Mouse (Mus musculus) frontal cortex, postnatal 14 days (tissue): ENCODE results near the gene Srl.
"Not testable (repeated sequence)": the region's sequence is repeated elsewhere in the genome, so short reads cannot be mapped to it uniquely, and the experiment has no call there.

ENCODE experiments used
- DNase-seq, 2 experiments: peaks; one replicate each; pipeline ENCODE4 v3.0.0; 2022; ENCODE audit warnings: low spot score in 2 of 2

Gene Srl

GRCm38 (mm10) chr16:4552829-4553550 lies 11.4 kb upstream of the Srl start:
- no peak for DNase-seq

GRCm38 (mm10) chr16:4551885-4552284 lies 10.3 kb upstream of the Srl start:
- no peak for DNase-seq

- DNase-seq, result peak in 1 of 2 experiments; percentile 40
Observed at GRCm38 (mm10) chr16:4551056-4551455, 9.4 kb upstream of the Srl start.

- no peak for DNase-seq
Observed at GRCm38 (mm10) chr16:4548953-4549688, 7.5 kb upstream of the Srl start.

- no peak for DNase-seq
Observed at GRCm38 (mm10) chr16:4547611-4548010, 6.0 kb upstream of the Srl start.

GRCm38 (mm10) chr16:4546838-4547237 lies 5.2 kb upstream of the Srl start:
- no peak for DNase-seq

GRCm38 (mm10) chr16:4544845-4545244 lies 3.2 kb upstream of the Srl start:
- no peak for DNase-seq

GRCm38 (mm10) chr16:4543266-4543665 lies 1.6 kb upstream of the Srl start:
- no peak for DNase-seq

- DNase-seq, result no peak
Observed at GRCm38 (mm10) chr16:4542236-4542774, 689 bp upstream of the Srl start.

- DNase-seq, result no peak
Observed at GRCm38 (mm10) chr16:4541033-4541432, 583 bp downstream of the Srl start.

- DNase-seq, result no peak
Observed at GRCm38 (mm10) chr16:4540064-4540775, 1.4 kb downstream of the Srl start.

- DNase-seq, result no peak
Observed at GRCm38 (mm10) chr16:4539521-4539920, 2.1 kb downstream of the Srl start.

- DNase-seq, result no peak
Observed at GRCm38 (mm10) chr16:4537616-4538358, 3.8 kb downstream of the Srl start.

GRCm38 (mm10) chr16:4527373-4527772 lies 14.2 kb downstream of the Srl start:
- DNase-seq, result not testable (repeated sequence)

- DNase-seq, result no peak
Observed at GRCm38 (mm10) chr16:4523313-4524004, 18.2 kb downstream of the Srl start.

GRCm38 (mm10) chr16:4522879-4523278 lies 18.7 kb downstream of the Srl start:
- DNase-seq, result no peak

GRCm38 (mm10) chr16:4521735-4522530 lies 19.7 kb downstream of the Srl start:
- no peak for DNase-seq

- no peak for DNase-seq
Observed at GRCm38 (mm10) chr16:4521074-4521667, 20.4 kb downstream of the Srl start.

GRCm38 (mm10) chr16:4520673-4521072 lies 20.9 kb downstream of the Srl start:
- no peak for DNase-seq

GRCm38 (mm10) chr16:4519825-4520224 lies 21.8 kb downstream of the Srl start:
- DNase-seq, result no peak
